Mouse (Mus musculus): Measurements from ENCODE around the gene Neurog3. TPM values are rescaled to one million over a fixed set of nuclear protein-coding genes. Genes with fewer than 3 reads are reported as not detected.
A peak's percentile ranks its signal among the peaks of the same experiment; 100 is the strongest.

Neurog3 gene
- polyA plus RNA-seq, 1 experiment from 2014 or later = 2.1 TPM

- Histone ChIP-seq H3K9me3 (no peaks in the 10 kb centered on the region), H3K4me1 (replicated peaks) (peaks cover 68% of the 10 kb centered on the region), H3K4me3 (no peak overlapping the region), H3K27me3 (ENCODE audit: insufficient read depth, poor library complexity, severe bottlenecking) (peaks cover 79% of the 10 kb centered on the region), H3K27ac (peak overlapping the region; percentile 3; the same call in 1 of the 2 replicates), H3K36me3 (no peaks in the 10 kb centered on the region)
- WGBS = 51% methylated on average over 12 of the region's 12 CpGs
- no peak for DNase-seq (ENCODE audit: low spot score)
These were observed 14.8 kb downstream of the Neurog3 start for GRCm38 (mm10) chr10:62147466-62148248.

GRCm38 (mm10) chr10:62149929-62150328, 17.0 kb downstream of the Neurog3 start:
- Histone ChIP-seq H3K4me1 (replicated peaks) (peaks cover 56% of the 10 kb centered on the region), H3K27ac (peak overlapping the region; percentile 81), H3K27me3 (ENCODE audit: insufficient read depth, poor library complexity, severe bottlenecking) (peaks cover 68% of the 10 kb centered on the region), H3K36me3 (no peaks in the 10 kb centered on the region), H3K4me3 (no peak overlapping the region), H3K9me3 (0 out of 2 replicates have a peak, but pooled peaks cover 6% of the 10 kb centered on the region)
- DNase-seq (ENCODE audit: low spot score) = peak; percentile 68
- WGBS = 20% methylated on average over 7 of the region's 7 CpGs

- 0 out of 2 replicates have a peak, but pooled peaks cover 5% of the 10 kb centered on the region for H3K9me3 ChIP-seq
- H3K36me3 ChIP-seq = no peaks in the 10 kb centered on the region
- H3K4me1 ChIP-seq (replicated peaks) = peaks cover 16% of the 10 kb centered on the region
- peaks cover 21% of the 10 kb centered on the region for H3K27me3 ChIP-seq (ENCODE audit: insufficient read depth, poor library complexity, severe bottlenecking)
- peak overlapping the region; percentile 62; the same call in 1 of the 2 replicates for H3K27ac ChIP-seq
- no peak overlapping the region for H3K4me3 ChIP-seq
- DNase-seq (ENCODE audit: low spot score) = no peak
- WGBS = 43% methylated on average over 10 of the region's 10 CpGs
These were observed 29.5 kb downstream of the Neurog3 start for GRCm38 (mm10) chr10:62162410-62162809.

- Histone ChIP-seq H3K4me1 (replicated peaks) (peaks cover 40% of the 10 kb centered on the region), H3K27ac (peak overlapping the region; percentile 81)
- DNase-seq (ENCODE audit: low spot score) = peak; percentile 64
These were observed 40.1 kb downstream of the Neurog3 start for GRCm38 (mm10) chr10:62172841-62173553.

GRCm38 (mm10) chr10:62173941-62174448, 41.1 kb downstream of the Neurog3 start:
- no peak overlapping the region for H3K4me3 ChIP-seq
- H3K36me3 ChIP-seq = no peaks in the 10 kb centered on the region
- DNase-seq (ENCODE audit: low spot score) = no peak
- peaks cover 75% of the 10 kb centered on the region for H3K27me3 ChIP-seq (ENCODE audit: insufficient read depth, poor library complexity, severe bottlenecking)
- 17% methylated on average over 9 of the region's 9 CpGs for WGBS
- H3K9me3 ChIP-seq = peaks cover 10% of the 10 kb centered on the region; the same call in 1 of the 2 replicates
- peak overlapping the region; percentile 81 for H3K27ac ChIP-seq
- peaks cover 40% of the 10 kb centered on the region for H3K4me1 ChIP-seq (replicated peaks)

More at GRCm38 (mm10) chr10:62172841-62173553, 40.1 kb downstream of the Neurog3 start:
- 2% methylated on average over 9 of the region's 9 CpGs for WGBS
- peaks cover 74% of the 10 kb centered on the region for H3K27me3 ChIP-seq (ENCODE audit: insufficient read depth, poor library complexity, severe bottlenecking)
- H3K9me3 ChIP-seq = peaks cover 4% of the 10 kb centered on the region; the same call in 1 of the 2 replicates
- H3K36me3 ChIP-seq = no peaks in the 10 kb centered on the region
- no peak overlapping the region for H3K4me3 ChIP-seq

- Histone ChIP-seq H3K27ac (peak overlapping the region; percentile 81), H3K4me1 (replicated peaks) (peaks cover 40% of the 10 kb centered on the region), H3K9me3 (peaks cover 10% of the 10 kb centered on the region; the same call in 1 of the 2 replicates), H3K27me3 (ENCODE audit: insufficient read depth, poor library complexity, severe bottlenecking) (peaks cover 79% of the 10 kb centered on the region), H3K36me3 (no peaks in the 10 kb centered on the region), H3K4me3 (peak overlapping the region; percentile 16; the same call in 1 of the 2 replicates)
- DNase-seq (ENCODE audit: low spot score) = peak; percentile 71
- 31% methylated on average over 15 of the region's 15 CpGs for WGBS
These were observed 41.8 kb downstream of the Neurog3 start for GRCm38 (mm10) chr10:62174533-62175313.

- peaks cover 77% of the 10 kb centered on the region for H3K27me3 ChIP-seq (ENCODE audit: insufficient read depth, poor library complexity, severe bottlenecking)
- H3K9me3 ChIP-seq = peaks cover 10% of the 10 kb centered on the region; the same call in 1 of the 2 replicates
- no peaks in the 10 kb centered on the region for H3K36me3 ChIP-seq
- peaks cover 14% of the 10 kb centered on the region for H3K4me1 ChIP-seq (replicated peaks)
- no peak overlapping the region for H3K27ac ChIP-seq
- DNase-seq (ENCODE audit: low spot score) = no peak
- 91% methylated on average over 3 of the region's 3 CpGs for WGBS
- no peak overlapping the region for H3K4me3 ChIP-seq
These were observed 47.1 kb downstream of the Neurog3 start for GRCm38 (mm10) chr10:62179944-62180343.

- WGBS = 42% methylated on average over 3 of the region's 3 CpGs
- Histone ChIP-seq H3K4me1 (replicated peaks) (peaks cover 6% of the 10 kb centered on the region), H3K9me3 (peaks cover 7% of the 10 kb centered on the region; the same call in 1 of the 2 replicates), H3K27ac (peak overlapping the region; percentile 51; the same call in 1 of the 2 replicates), H3K27me3 (ENCODE audit: insufficient read depth, poor library complexity, severe bottlenecking) (peaks cover 60% of the 10 kb centered on the region), H3K4me3 (no peak overlapping the region), H3K36me3 (no peaks in the 10 kb centered on the region)
- DNase-seq (ENCODE audit: low spot score) = no peak
These were observed 48.8 kb downstream of the Neurog3 start for GRCm38 (mm10) chr10:62181701-62182100.

GRCm38 (mm10) chr10:62182471-62183014, 49.7 kb downstream of the Neurog3 start:
- Histone ChIP-seq H3K27ac (no peak overlapping the region), H3K4me3 (no peak overlapping the region), H3K9me3 (peaks cover 7% of the 10 kb centered on the region; the same call in 1 of the 2 replicates), H3K4me1 (replicated peaks) (peaks cover 6% of the 10 kb centered on the region), H3K27me3 (ENCODE audit: insufficient read depth, poor library complexity, severe bottlenecking) (peaks cover 52% of the 10 kb centered on the region), H3K36me3 (no peaks in the 10 kb centered on the region)
- WGBS = 74% methylated on average over 6 of the region's 6 CpGs
- no peak for DNase-seq (ENCODE audit: low spot score)

GRCm38 (mm10) chr10:62183053-62183452, 50.2 kb downstream of the Neurog3 start:
- WGBS = 5% methylated on average over 10 of the region's 10 CpGs
- peaks cover 47% of the 10 kb centered on the region for H3K27me3 ChIP-seq (ENCODE audit: insufficient read depth, poor library complexity, severe bottlenecking)

More at GRCm38 (mm10) chr10:62183053-62183452, 50.2 kb downstream of the Neurog3 start:
- Histone ChIP-seq H3K9me3 (peaks cover 5% of the 10 kb centered on the region; the same call in 1 of the 2 replicates), H3K4me1 (replicated peaks) (peaks cover 6% of the 10 kb centered on the region), H3K27ac (no peak overlapping the region), H3K4me3 (no peak overlapping the region), H3K36me3 (no peaks in the 10 kb centered on the region)
- peak; percentile 93 for DNase-seq (ENCODE audit: low spot score)

All from hindbrain, embryonic 10.5 days (tissue).